In the genomic region with DNA sequence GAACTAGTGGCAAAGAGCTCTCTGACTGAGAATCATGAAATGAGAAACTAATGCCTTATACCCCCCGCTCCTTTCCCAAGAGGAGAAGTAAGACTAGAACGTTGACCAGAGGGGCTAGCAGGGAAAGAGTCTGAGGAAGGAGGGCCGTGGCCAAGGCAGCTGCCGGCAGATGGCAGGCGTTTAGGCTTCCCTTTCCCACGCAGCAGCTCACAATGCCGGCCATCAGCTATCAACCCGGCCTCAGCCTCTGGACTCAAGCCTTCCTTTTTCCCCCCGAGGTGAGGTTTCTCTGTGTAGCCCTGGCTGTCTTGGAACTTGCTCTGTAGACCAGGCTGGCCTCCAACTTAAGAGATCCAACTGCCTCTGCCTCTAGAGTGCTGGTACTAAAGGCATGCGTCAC, we compare ENCODE assay signal across 15 mouse cellular contexts. TPM values are rescaled to one million over a fixed set of nuclear protein-coding genes. Genes with fewer than 3 reads are reported as not detected.
DNase-seq lines count a peak whose midpoint lies in the region; ATAC-seq and TF ChIP-seq lines count a peak whose summit lies in the region.
"Had no signal": no experiment of that assay in that cellular context is flagged by ENCODE, and none has a peak within 500 bp of the region (broad histone marks: within the 10 kb centered on the region; RNA-seq: fewer than 3 reads in every experiment).

No protein-coding gene starts in this region.

- 0 out of 2 replicates have a peak overlapping the region, but pooled peaks have one; percentile 12 for H3K9ac ChIP-seq in kidney, embryonic 15.5 days
- no peak overlapping the region for H3K9ac ChIP-seq in lung, embryonic 16.5 days (ENCODE audit: low read length)
- H3K9ac ChIP-seq in intestine, embryonic 15.5 days: no peak overlapping the region
- H3K9ac ChIP-seq: heart, embryonic 15.5 days had no signal

- WGBS in kidney, embryonic 15.5 days: 74% methylated on average over 10 of the region's 10 CpGs
- WGBS in lung, embryonic 16.5 days: 53% methylated on average over 10 of the region's 10 CpGs
- 79% methylated on average over 10 of the region's 10 CpGs for WGBS in intestine, embryonic 15.5 days
- WGBS in small intestine, adult 2 months: 67% methylated on average over 10 of the region's 10 CpGs

- H3K9me3 ChIP-seq in kidney, embryonic 15.5 days (replicated peaks): no peaks in the 10 kb centered on the region
- H3K9me3 ChIP-seq in lung, embryonic 16.5 days (ENCODE audit: control insufficient read depth, low read length): no peaks in the 10 kb centered on the region
- no peaks in the 10 kb centered on the region for H3K9me3 ChIP-seq in intestine, embryonic 15.5 days
- H3K9me3 ChIP-seq: heart, embryonic 15.5 days; hindbrain, embryonic 10.5 days had no signal

- H3K27ac ChIP-seq in kidney, embryonic 15.5 days: peak overlapping the region; percentile 68
- H3K27ac ChIP-seq in lung, embryonic 16.5 days (ENCODE audit: low read length): peak overlapping the region; percentile 26; the same call in 1 of the 2 replicates
- H3K27ac ChIP-seq in intestine, embryonic 15.5 days: peak overlapping the region; percentile 49
- peak overlapping the region; percentile 94 for H3K27ac ChIP-seq in small intestine, adult 2 months (ENCODE audit: insufficient read depth, low read depth, low read length)
- H3K27ac ChIP-seq: heart, embryonic 15.5 days; hindbrain, embryonic 10.5 days had no signal

- TF ChIP-seq POLR2A in small intestine, adult 2 months (IDR thresholded peaks at IDR 0.05; ENCODE audit: low read depth, low read length): no peak

- no peak for ATAC-seq in kidney, embryonic 15.5 days (replicated peaks; ENCODE audit: low FRiP score)
- ATAC-seq in lung, embryonic 16.5 days (ENCODE audit: low read depth): no peak
- ATAC-seq in intestine, embryonic 15.5 days: no peak

- H3K4me2 ChIP-seq in kidney, embryonic 15.5 days: no peak overlapping the region
- no peak overlapping the region for H3K4me2 ChIP-seq in lung, embryonic 16.5 days (ENCODE audit: low read depth, low read length)
- H3K4me2 ChIP-seq in intestine, embryonic 15.5 days (replicated peaks): no peak overlapping the region
- H3K4me2 ChIP-seq: heart, embryonic 15.5 days had no signal

- no peaks in the 10 kb centered on the region for H3K27me3 ChIP-seq in kidney, embryonic 15.5 days
- H3K27me3 ChIP-seq in lung, embryonic 16.5 days (ENCODE audit: control insufficient read depth, insufficient read depth, low read depth, low read length): no peaks in the 10 kb centered on the region
- no peaks in the 10 kb centered on the region for H3K27me3 ChIP-seq in intestine, embryonic 15.5 days (replicated peaks)
- no peaks in the 10 kb centered on the region for H3K27me3 ChIP-seq in small intestine, adult 2 months (ENCODE audit: control insufficient read depth, insufficient read depth, low read length)
- H3K27me3 ChIP-seq: heart, embryonic 15.5 days had no signal

- no peak overlapping the region for H3K4me3 ChIP-seq in kidney, embryonic 15.5 days (replicated peaks)
- no peak overlapping the region for H3K4me3 ChIP-seq in lung, embryonic 16.5 days (ENCODE audit: low read length)
- H3K4me3 ChIP-seq in intestine, embryonic 15.5 days (replicated peaks): no peak overlapping the region
- no peak overlapping the region for H3K4me3 ChIP-seq in small intestine, adult 2 months (ENCODE audit: low read depth, low read length)
- H3K4me3 ChIP-seq: heart, embryonic 15.5 days; hindbrain, embryonic 10.5 days had no signal

- no peaks in the 10 kb centered on the region for H3K36me3 ChIP-seq in kidney, embryonic 15.5 days
- no peaks in the 10 kb centered on the region for H3K36me3 ChIP-seq in lung, embryonic 16.5 days (ENCODE audit: control insufficient read depth, insufficient read depth, low read length)
- no peaks in the 10 kb centered on the region for H3K36me3 ChIP-seq in intestine, embryonic 15.5 days
- 0 out of 2 replicates have a peak, but pooled peaks cover 1% of the 10 kb centered on the region for H3K36me3 ChIP-seq in small intestine, adult 2 months (ENCODE audit: control insufficient read depth, insufficient read depth, low read length)
- H3K36me3 ChIP-seq: heart, embryonic 15.5 days had no signal

- DNase-seq in kidney, postnatal 25 days: no peak
- DNase-seq in lung, postnatal 36 days: no peak
- DNase-seq in right cerebral cortex, adult 2 months (ENCODE audit: low spot score in 2 of 2): no peak
- DNase-seq: adrenal gland, adult 2 months; cerebellum, adult 18-20 months; kidney, adult 18-20 months; liver; thymus, adult 18-20 months had no signal

- peaks cover 71% of the 10 kb centered on the region for H3K4me1 ChIP-seq in kidney, embryonic 15.5 days
- peaks cover 26% of the 10 kb centered on the region for H3K4me1 ChIP-seq in lung, embryonic 16.5 days (replicated peaks; ENCODE audit: control insufficient read depth, insufficient read depth, low read length)
- peaks cover 38% of the 10 kb centered on the region for H3K4me1 ChIP-seq in intestine, embryonic 15.5 days (replicated peaks)
- H3K4me1 ChIP-seq in small intestine, adult 2 months (ENCODE audit: control insufficient read depth, insufficient read depth, insufficient read length, low read length): peaks cover 51% of the 10 kb centered on the region

- TF ChIP-seq CTCF in small intestine, adult 2 months (IDR thresholded peaks at IDR 0.05; ENCODE audit: extremely low read depth, insufficient read length, insufficient replicate concordance, low read depth, low read length): no peak

RNA-seq across cellular contexts. Expression of gene Cdc42bpb, which starts 25.0 kb away (rescaled TPM):
- 31.9 and 40.0 TPM in 2 replicates for polyA plus RNA-seq in kidney, embryonic 15.5 days (2015; fragmentation: Nextera tagmentation; extraction: Ambion mirVana)
- polyA plus RNA-seq in lung, embryonic 16.5 days (2015; fragmentation: Nextera tagmentation; extraction: Ambion mirVana): 34.4 and 36.1 TPM in 2 replicates
- 31.8 and 33.9 TPM in 2 replicates for polyA plus RNA-seq in intestine, embryonic 15.5 days (2015; fragmentation: Nextera tagmentation; extraction: Ambion mirVana)
- 190 and 472 TPM in 2 replicates for polyA plus RNA-seq in small intestine, adult 2 months (2012; rRNA removed)

RNA-seq across cellular contexts. Expression of gene Lbhd2, which starts 54.1 kb away (rescaled TPM):
- 5.5 and 7.0 TPM in 2 replicates for polyA plus RNA-seq in kidney, embryonic 15.5 days (2015; fragmentation: Nextera tagmentation; extraction: Ambion mirVana)
- polyA plus RNA-seq in lung, embryonic 16.5 days (2015; fragmentation: Nextera tagmentation; extraction: Ambion mirVana): 0.79 and 0.80 TPM in 2 replicates
- polyA plus RNA-seq in intestine, embryonic 15.5 days (2015; fragmentation: Nextera tagmentation; extraction: Ambion mirVana): 1.6 and 2.0 TPM in 2 replicates
- polyA plus RNA-seq in small intestine, adult 2 months (2012; rRNA removed): not detected in 2 replicates
- polyA plus RNA-seq: forebrain, embryonic 11.5 days had no signal

Comparison
In these comparisons a context has a peak if more than half of its experiments do, and no peak if none do; other contexts are left out.
1. H3K27ac ChIP-seq: peak in every context shown above with its lines; median percentile 94 in small intestine, adult 2 months; 68 in kidney, embryonic 15.5 days; 49 in intestine, embryonic 15.5 days; 26 in lung, embryonic 16.5 days.